Mouse (Mus musculus) small intestine, adult 2 months (tissue): ENCODE measurements around the gene Elovl4.

Source experiments
- CTCF ChIP-seq: fragments of 200-500 bp; IDR thresholded peaks from 2 replicates; pipeline ENCODE4 v1.5.1; 2012; ENCODE audit warnings: low read depth, mild to moderate bottlenecking, control low read depth, inconsistent platforms, low read length, moderate library complexity, mixed read lengths; ENCODE audit not compliant: insufficient replicate concordance, insufficient read length; ENCODE audit errors: extremely low read depth
- POLR2A ChIP-seq: fragments of 200-500 bp; IDR thresholded peaks from 2 replicates; pipeline ENCODE4 v1.6.1; 2012; ENCODE audit warnings: low read depth, mild to moderate bottlenecking, control low read depth, inconsistent platforms, low read length, moderate library complexity

GRCm38 (mm10) chr9:83730836-83731235, 75.2 kb downstream of the Elovl4 start:
- TF ChIP-seq CTCF (no peak), POLR2A (no peak)
